Mouse (Mus musculus) erythroblast, embryonic 14.5 days (primary cell): ENCODE data around the gene Slc27a1.

ENCODE experiments used
- GATA1 ChIP-seq: IDR thresholded peaks from 2 replicates; pipeline ENCODE4 v1.6.1; 2012; ENCODE audit warnings: low read length, inconsistent platforms, mixed read lengths
- TAL1 ChIP-seq: IDR thresholded peaks from 3 replicates; pipeline ENCODE4 v1.6.1; 2012; ENCODE audit warnings: low read length, inconsistent platforms, mixed read lengths

GRCm38 (mm10) chr8:71534263-71534810 lies 34.3 kb upstream of the Slc27a1 start:
- TF ChIP-seq TAL1 (no peak), GATA1 (no peak)
